Mouse (Mus musculus) stomach, postnatal 0 days (tissue): ENCODE measurements around the gene Gm17727.

Experiments
- CTCF ChIP-seq: IDR thresholded peaks from 2 replicates; pipeline ENCODE4 v1.5.1; 2016; ENCODE audit warnings: antibody characterized with exemption, low read depth, mild to moderate bottlenecking, moderate library complexity
- EP300 ChIP-seq: optimal IDR thresholded peaks from 2 replicates; pipeline ENCODE3; 2016; ENCODE audit warnings: antibody characterized with exemption

DNA sequence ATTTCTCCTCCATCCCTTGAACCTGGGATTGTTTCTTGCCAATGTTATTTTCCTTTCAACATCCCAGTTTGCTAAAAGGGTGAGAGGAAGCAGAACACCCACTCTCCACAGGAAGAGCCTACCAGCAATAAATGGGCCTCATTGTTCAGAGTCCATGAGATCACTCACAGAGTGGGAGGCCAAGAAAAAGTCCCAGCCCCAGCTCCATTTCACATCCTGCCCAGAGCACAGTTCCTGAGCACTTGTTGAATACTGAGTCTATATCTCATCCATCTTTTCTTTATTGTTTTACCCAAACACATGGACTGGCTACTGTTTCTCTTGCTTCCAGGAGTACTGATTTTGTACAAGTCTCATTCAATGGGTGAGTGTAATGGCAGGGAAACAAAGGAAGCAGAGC lies 37.2 kb downstream of the Gm17727 start, which contains the start of gene Gm17677:
- TF ChIP-seq CTCF (no peak), EP300 (no peak)
